Mouse (Mus musculus) E14TG2a.4 (cell line): Measurements from ENCODE around the gene Hsd17b6.

Experiments
- H3K27me3 ChIP-seq: 2 replicates; pipeline ENCODE4 v1.6.1; 2014; ENCODE audit warnings: low read length, control low read depth; ENCODE audit not compliant: insufficient read depth
- H3K36me3 ChIP-seq: 2 replicates; pipeline ENCODE4 v1.6.1; 2014; ENCODE audit warnings: low read length, control low read depth; ENCODE audit not compliant: insufficient read depth
- H3K4me1 ChIP-seq: replicated peaks from 2 replicates; pipeline ENCODE4 v1.6.1; 2014; ENCODE audit warnings: low read depth, low read length, control low read depth
- H3K4me3 ChIP-seq: replicated peaks from 2 replicates; pipeline ENCODE4 v1.5.1; 2014; ENCODE audit warnings: mild to moderate bottlenecking, low read length
- H3K9me3 ChIP-seq: 2 replicates; pipeline ENCODE4 v1.6.1; 2014; ENCODE audit warnings: low read length, control low read depth
- CTCF ChIP-seq: conservative IDR thresholded peaks from 2 replicates; pipeline ENCODE4 v1.5.1; 2014; ENCODE audit warnings: low read length
- NANOG ChIP-seq: IDR thresholded peaks from 2 replicates; pipeline ENCODE4 v1.6.1; 2014; ENCODE audit warnings: borderline replicate concordance, low read length, mixed read lengths
- POU5F1 ChIP-seq: IDR thresholded peaks from 2 replicates; pipeline ENCODE4 v1.6.1; 2014; ENCODE audit warnings: low read length, borderline replicate concordance

Gene Hsd17b6

GRCm38 (mm10) chr10:127966506-127966905, 40.9 kb downstream of the Hsd17b6 start:
- no peak for TF ChIP-seq CTCF
- TF ChIP-seq NANOG = no peak
- TF ChIP-seq POU5F1 = no peak
- Histone ChIP-seq H3K4me1 (peaks cover 17% of the 10 kb centered on the region), H3K27me3 (no peaks in the 10 kb centered on the region), H3K36me3 (no peaks in the 10 kb centered on the region), H3K4me3 (no peak overlapping the region), H3K9me3 (peaks cover 14% of the 10 kb centered on the region)

- H3K4me3 ChIP-seq = no peak overlapping the region
- no peaks in the 10 kb centered on the region for H3K27me3 ChIP-seq
- H3K36me3 ChIP-seq = no peaks in the 10 kb centered on the region
- H3K9me3 ChIP-seq = peaks cover 38% of the 10 kb centered on the region
- peaks cover 16% of the 10 kb centered on the region for H3K4me1 ChIP-seq
- no peak for TF ChIP-seq CTCF
- TF ChIP-seq POU5F1 = no peak
- no peak for TF ChIP-seq NANOG
These were observed 43.4 kb downstream of the Hsd17b6 start for GRCm38 (mm10) chr10:127964004-127964403.

GRCm38 (mm10) chr10:127962451-127962850, 45.0 kb downstream of the Hsd17b6 start:
- no peaks in the 10 kb centered on the region for H3K27me3 ChIP-seq
- no peak for TF ChIP-seq POU5F1
- H3K4me1 ChIP-seq = peaks cover 6% of the 10 kb centered on the region; the same call in 1 of the 2 replicates
- H3K36me3 ChIP-seq = no peaks in the 10 kb centered on the region
- H3K4me3 ChIP-seq = no peak overlapping the region
- peaks cover 38% of the 10 kb centered on the region for H3K9me3 ChIP-seq

GRCm38 (mm10) chr10:127959161-127959679, 48.2 kb downstream of the Hsd17b6 start:
- Histone ChIP-seq H3K9me3 (peaks cover 42% of the 10 kb centered on the region), H3K4me1 (peaks cover 29% of the 10 kb centered on the region), H3K4me3 (no peak overlapping the region), H3K27me3 (no peaks in the 10 kb centered on the region), H3K36me3 (no peaks in the 10 kb centered on the region)
- no peak for TF ChIP-seq POU5F1
- TF ChIP-seq NANOG = no peak
- no peak for TF ChIP-seq CTCF

- peaks cover 42% of the 10 kb centered on the region for H3K9me3 ChIP-seq
- H3K4me3 ChIP-seq = peak overlapping the region; percentile 23; the same call in 1 of the 2 replicates
- peaks cover 26% of the 10 kb centered on the region for H3K4me1 ChIP-seq
- no peaks in the 10 kb centered on the region for H3K36me3 ChIP-seq
- H3K27me3 ChIP-seq = no peaks in the 10 kb centered on the region
- TF ChIP-seq POU5F1 = no peak
- peak; percentile 49 for TF ChIP-seq CTCF
These were observed 51.1 kb downstream of the Hsd17b6 start for GRCm38 (mm10) chr10:127956168-127956816.

GRCm38 (mm10) chr10:127955034-127955433, 52.4 kb downstream of the Hsd17b6 start:
- H3K36me3 ChIP-seq = no peaks in the 10 kb centered on the region
- no peak overlapping the region for H3K4me3 ChIP-seq
- TF ChIP-seq POU5F1 (no peak), CTCF (no peak), NANOG (no peak)
- H3K4me1 ChIP-seq = peaks cover 26% of the 10 kb centered on the region
- H3K27me3 ChIP-seq = no peaks in the 10 kb centered on the region
- H3K9me3 ChIP-seq = peaks cover 32% of the 10 kb centered on the region

GRCm38 (mm10) chr10:127951821-127952220, 55.6 kb downstream of the Hsd17b6 start:
- peaks cover 26% of the 10 kb centered on the region for H3K4me1 ChIP-seq
- H3K4me3 ChIP-seq = no peak overlapping the region
- no peaks in the 10 kb centered on the region for H3K36me3 ChIP-seq
- no peaks in the 10 kb centered on the region for H3K27me3 ChIP-seq
- no peak for TF ChIP-seq POU5F1
- no peak for TF ChIP-seq CTCF
- TF ChIP-seq NANOG = no peak
- peaks cover 23% of the 10 kb centered on the region for H3K9me3 ChIP-seq

- Histone ChIP-seq H3K27me3 (no peaks in the 10 kb centered on the region), H3K4me3 (no peak overlapping the region), H3K36me3 (no peaks in the 10 kb centered on the region), H3K9me3 (peaks cover 20% of the 10 kb centered on the region), H3K4me1 (peaks cover 22% of the 10 kb centered on the region)
- TF ChIP-seq CTCF (no peak), POU5F1 (no peak), NANOG (no peak)
These were observed 56.0 kb downstream of the Hsd17b6 start for GRCm38 (mm10) chr10:127951390-127951789.

- peaks cover 13% of the 10 kb centered on the region for H3K4me1 ChIP-seq
- H3K36me3 ChIP-seq = no peaks in the 10 kb centered on the region
- no peaks in the 10 kb centered on the region for H3K27me3 ChIP-seq
- no peak for TF ChIP-seq CTCF
- no peak for TF ChIP-seq NANOG
- no peak for TF ChIP-seq POU5F1
- no peak overlapping the region for H3K4me3 ChIP-seq
- H3K9me3 ChIP-seq = peaks cover 18% of the 10 kb centered on the region
These were observed 57.7 kb downstream of the Hsd17b6 start for GRCm38 (mm10) chr10:127949596-127950130.
